Mouse (Mus musculus): ENCODE data around the gene Elp5. TPM values are rescaled to one million over a fixed set of nuclear protein-coding genes. Genes with fewer than 3 reads are reported as not detected.
A peak's percentile ranks its signal among the peaks of the same experiment; 100 is the strongest.

The Elp5 gene
- total RNA-seq, 1 experiment from 2014 or later, result 43.7 TPM

GRCm38 (mm10) chr11:69996161-69997061, 14.1 kb upstream of the Elp5 start:
- ATAC-seq (replicated peaks; ENCODE audit: insufficient number of reproducible peaks, low FRiP score, low TSS enrichment, poor library complexity, severe bottlenecking), result no peak

GRCm38 (mm10) chr11:69995391-69995960, 13.2 kb upstream of the Elp5 start, which contains the start of gene Phf23:
TSS of gene Phf23 (plus strand) at chr11:69995777.
- peak; percentile 67 for ATAC-seq (replicated peaks; ENCODE audit: insufficient number of reproducible peaks, low FRiP score, low TSS enrichment, poor library complexity, severe bottlenecking)

GRCm38 (mm10) chr11:69994401-69995090, 12.2 kb upstream of the Elp5 start:
- ATAC-seq (replicated peaks; ENCODE audit: insufficient number of reproducible peaks, low FRiP score, low TSS enrichment, poor library complexity, severe bottlenecking), result no peak

GRCm38 (mm10) chr11:69992932-69993331, 10.6 kb upstream of the Elp5 start:
- ATAC-seq (replicated peaks; ENCODE audit: insufficient number of reproducible peaks, low FRiP score, low TSS enrichment, poor library complexity, severe bottlenecking), result no peak

- no peak for ATAC-seq (replicated peaks; ENCODE audit: insufficient number of reproducible peaks, low FRiP score, low TSS enrichment, poor library complexity, severe bottlenecking)
Measured at GRCm38 (mm10) chr11:69992396-69992795, 10.1 kb upstream of the Elp5 start.

GRCm38 (mm10) chr11:69991711-69992110, 9.4 kb upstream of the Elp5 start:
- ATAC-seq (replicated peaks; ENCODE audit: insufficient number of reproducible peaks, low FRiP score, low TSS enrichment, poor library complexity, severe bottlenecking), result no peak

- peak; percentile 64 for ATAC-seq (replicated peaks; ENCODE audit: insufficient number of reproducible peaks, low FRiP score, low TSS enrichment, poor library complexity, severe bottlenecking)
Measured at GRCm38 (mm10) chr11:69990850-69991691, 8.8 kb upstream of the Elp5 start, which contains the start of gene Gabarap. TSS of gene Gabarap (plus strand) at chr11:69991143.

- ATAC-seq (replicated peaks; ENCODE audit: insufficient number of reproducible peaks, low FRiP score, low TSS enrichment, poor library complexity, severe bottlenecking), result no peak
Measured at GRCm38 (mm10) chr11:69989949-69990348, 7.6 kb upstream of the Elp5 start.

- no peak for ATAC-seq (replicated peaks; ENCODE audit: insufficient number of reproducible peaks, low FRiP score, low TSS enrichment, poor library complexity, severe bottlenecking)
Measured at GRCm38 (mm10) chr11:69984431-69984830, 2.1 kb upstream of the Elp5 start.

- ATAC-seq (replicated peaks; ENCODE audit: insufficient number of reproducible peaks, low FRiP score, low TSS enrichment, poor library complexity, severe bottlenecking), result no peak
Measured at GRCm38 (mm10) chr11:69983377-69983776, 1.1 kb upstream of the Elp5 start.

GRCm38 (mm10) chr11:69982877-69983276, 560 bp upstream of the Elp5 start:
- ATAC-seq (replicated peaks; ENCODE audit: insufficient number of reproducible peaks, low FRiP score, low TSS enrichment, poor library complexity, severe bottlenecking), result no peak

- ATAC-seq (replicated peaks; ENCODE audit: insufficient number of reproducible peaks, low FRiP score, low TSS enrichment, poor library complexity, severe bottlenecking), result no peak
Measured at GRCm38 (mm10) chr11:69981141-69981762, 1.1 kb downstream of the Elp5 start, which contains the start of gene Ctdnep1. TSS of gene Ctdnep1 (plus strand) at chr11:69981156.

GRCm38 (mm10) chr11:69980196-69981140, 1.8 kb downstream of the Elp5 start:
- ATAC-seq (replicated peaks; ENCODE audit: insufficient number of reproducible peaks, low FRiP score, low TSS enrichment, poor library complexity, severe bottlenecking), result peak; percentile 95

GRCm38 (mm10) chr11:69979827-69980195, 2.5 kb downstream of the Elp5 start:
- no peak for ATAC-seq (replicated peaks; ENCODE audit: insufficient number of reproducible peaks, low FRiP score, low TSS enrichment, poor library complexity, severe bottlenecking)

- ATAC-seq (replicated peaks; ENCODE audit: insufficient number of reproducible peaks, low FRiP score, low TSS enrichment, poor library complexity, severe bottlenecking), result no peak
Measured at GRCm38 (mm10) chr11:69976271-69976670, 6.0 kb downstream of the Elp5 start.

GRCm38 (mm10) chr11:69974907-69975306, 7.4 kb downstream of the Elp5 start:
- no peak for ATAC-seq (replicated peaks; ENCODE audit: insufficient number of reproducible peaks, low FRiP score, low TSS enrichment, poor library complexity, severe bottlenecking)

GRCm38 (mm10) chr11:69970775-69971174, 11.5 kb downstream of the Elp5 start:
- no peak for ATAC-seq (replicated peaks; ENCODE audit: insufficient number of reproducible peaks, low FRiP score, low TSS enrichment, poor library complexity, severe bottlenecking)

Measured in monocyte, adult 5-6 weeks (primary cell).